Mouse (Mus musculus): Measurements from ENCODE around the gene Cish.

DNA sequence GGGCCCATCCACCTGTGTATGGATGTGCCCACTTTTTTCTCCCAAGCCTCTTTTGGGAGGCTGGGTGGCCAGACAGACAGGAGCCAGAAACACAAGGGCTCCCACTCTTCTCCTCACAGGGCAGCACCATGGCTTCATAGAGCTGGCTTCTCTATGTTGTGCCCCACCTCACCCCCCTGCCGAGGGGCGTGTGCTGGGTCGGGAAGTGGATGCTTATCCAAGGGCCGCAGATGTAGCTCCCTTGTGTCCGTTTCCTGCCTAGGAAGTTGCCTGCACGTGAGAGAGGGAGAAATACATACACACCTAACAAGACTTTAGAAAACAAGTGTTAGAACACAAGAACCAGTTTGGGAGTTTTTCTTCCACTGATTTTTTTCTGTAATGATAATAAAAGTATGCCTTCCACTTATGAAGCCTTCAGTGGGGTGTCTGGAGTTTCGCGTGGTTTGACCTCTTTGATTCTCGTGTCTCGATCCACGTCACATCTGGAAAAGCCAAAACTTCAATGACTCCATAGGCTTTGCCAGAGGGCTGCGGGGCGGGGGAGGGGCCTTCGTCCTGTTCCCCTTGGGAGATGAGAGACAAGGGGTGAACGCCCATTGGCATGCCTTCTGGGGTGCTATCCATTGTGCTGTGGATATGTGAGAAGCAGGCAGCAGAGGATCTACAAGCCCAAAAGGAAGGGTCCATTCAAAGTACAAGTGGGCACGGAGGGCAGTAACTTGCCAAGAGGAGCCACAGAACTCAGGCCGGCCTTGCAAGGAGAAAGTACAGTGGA is 5.9 kb downstream of the Cish start:
- TF ChIP-seq POLR2A (IDR thresholded peaks at IDR 0.05; ENCODE audit: insufficient read depth, low read depth, low read length) (no peak), CTCF (IDR thresholded peaks at IDR 0.05; ENCODE audit: insufficient read depth, low read depth, low read length) (no peak)
